Mouse (Mus musculus): ENCODE results near the gene Tmem106a. TPM values are rescaled to one million over a fixed set of nuclear protein-coding genes. Genes with fewer than 3 reads are reported as not detected.

Gene Tmem106a
- total RNA-seq (2023), result 10 to 100 TPM; 11.5 to 11.6 TPM

GRCm38 (mm10) chr11:101582054-101583035 is at the start of gene Tmem106a:
Tmem106a (plus strand) TSS chr11:101582242.

GRCm38 (mm10) chr11:101551751-101552475 is 30.1 kb upstream of the Tmem106a start, which contains the start of the genes Brca1 and Nbr1:
Brca1 (minus strand) TSS chr11:101551955.
Nbr1 (plus strand) TSS chr11:101552149.

GRCm38 (mm10) chr11:101599156-101599555 is 17.1 kb downstream of the Tmem106a start, which contains the start of gene Gm11634:
Gm11634 (minus strand) TSS chr11:101599256.

GRCm38 (mm10) chr11:101626995-101627856 is 45.2 kb downstream of the Tmem106a start, which contains the start of gene Rdm1:
Rdm1 (plus strand) TSS chr11:101627195.

Other genes with a start within 250 kb of the Tmem106a start
- not detected for gene G6pc, start 214.7 kb upstream of the Tmem106a start, total RNA-seq (2023)
- 10 to 100 TPM; 17.1 to 19.2 TPM for gene Aarsd1, start 164.6 kb upstream of the Tmem106a start, total RNA-seq (2023)
- gene Gm27029, start 157.4 kb upstream of the Tmem106a start, total RNA-seq (2023), result 1 to 10 TPM; 1.6 to 2.0 TPM
- gene Rundc1, start 157.2 kb upstream of the Tmem106a start, total RNA-seq (2023), result 1 to 10 TPM; 6.6 to 7.7 TPM
- gene Ptges3l, start 156.9 kb upstream of the Tmem106a start, total RNA-seq (2023), result under 1 TPM; 0.35 to 0.82 TPM
- 10 to 100 TPM; 45.5 to 47.2 TPM for gene Rpl27, start 139.9 kb upstream of the Tmem106a start, total RNA-seq (2023)
- gene Ifi35, start 133.8 kb upstream of the Tmem106a start, total RNA-seq (2023), result 10 to 100 TPM; 16.4 to 21.7 TPM
- under 1 TPM in 1 of 2 experiments, not detected in 1; 0.61 TPM for gene Rnd2, start 117.2 kb upstream of the Tmem106a start, total RNA-seq (2023)
- gene Vat1, start 116.0 kb upstream of the Tmem106a start, total RNA-seq (2023), result 10 to 100 TPM; 14.6 to 16.3 TPM
- 10 to 100 TPM; 15.4 to 19.1 TPM for gene Brca1, start 30.3 kb upstream of the Tmem106a start, total RNA-seq (2023)
- 10 to 100 TPM; 59.5 to 80.0 TPM for gene Nbr1, start 30.1 kb upstream of the Tmem106a start, total RNA-seq (2023)
- gene Gm11634, start 17.0 kb downstream of the Tmem106a start, total RNA-seq (2023), result not detected
- 10 to 100 TPM; 17.1 to 20.1 TPM for gene Rdm1, start 45.0 kb downstream of the Tmem106a start, total RNA-seq (2023)
- gene Arl4d, start 83.3 kb downstream of the Tmem106a start, total RNA-seq (2023), result 1 to 10 TPM in 1 of 2 experiments, under 1 TPM in 1; 0.68 to 1.6 TPM
- gene Dhx8, start 150.7 kb downstream of the Tmem106a start, total RNA-seq (2023), result 10 to 100 TPM; 40.8 to 42.2 TPM
- not detected for gene Etv4, start 203.1 kb downstream of the Tmem106a start, total RNA-seq (2023)